Mouse (Mus musculus) liver, embryonic 14.5 days (tissue): ENCODE results near the gene Atp2b4.

ENCODE experiments used
- CTCF ChIP-seq: IDR thresholded peaks from 2 replicates; pipeline ENCODE4 v1.5.1; 2016; ENCODE audit warnings: antibody characterized with exemption, low read depth, control low read depth
- EP300 ChIP-seq: IDR thresholded peaks from 2 replicates; pipeline ENCODE4 v1.6.1; 2016; ENCODE audit warnings: antibody characterized with exemption, low read depth

DNA sequence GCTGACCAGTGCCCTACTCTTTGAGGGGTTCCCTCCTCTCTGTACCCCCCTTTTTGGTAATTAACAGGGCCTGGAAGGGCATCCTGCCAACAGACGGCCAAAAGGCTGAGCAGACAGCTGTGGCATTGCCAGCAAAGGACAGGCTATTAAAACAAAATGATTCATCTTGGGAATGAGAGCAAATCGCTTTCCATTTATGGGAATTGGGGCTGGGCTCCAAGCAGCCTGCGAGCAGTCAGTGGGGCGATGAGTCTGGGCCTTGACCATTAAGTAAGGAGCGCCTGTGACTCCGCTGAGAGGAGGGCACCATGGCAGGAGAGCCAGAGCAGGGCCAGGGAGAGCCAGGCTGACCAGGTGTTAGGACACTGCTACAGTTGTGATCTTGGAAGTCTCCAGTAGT, 33.5 kb upstream of the Atp2b4 start:
- no peak for TF ChIP-seq CTCF
- no peak for TF ChIP-seq EP300
